Mouse (Mus musculus): ENCODE data around the gene Tmprss15. TPM values are rescaled to one million over a fixed set of nuclear protein-coding genes. Genes with fewer than 3 reads are reported as not detected.
A peak's percentile ranks its signal among the peaks of the same experiment; 100 is the strongest.

Gene Tmprss15
- total and polyA plus RNA-seq, 3 experiments = not detected

GRCm38 (mm10) chr16:78976384-78976783 is 114.5 kb downstream of the Tmprss15 start:
- 79% methylated on average over 8 of the region's 8 CpGs for WGBS
- H3K27me3 ChIP-seq (ENCODE audit: control insufficient read depth, insufficient read depth, low read length) = no peaks in the 10 kb centered on the region
- intact Hi-C loops (cut with DNase I) = no loop called here

GRCm38 (mm10) chr16:78974099-78974498 is 116.8 kb downstream of the Tmprss15 start:
- intact Hi-C loops (cut with DNase I) = no loop called here
- no peak overlapping the region for H3K27ac ChIP-seq
- no peaks in the 10 kb centered on the region for H3K36me3 ChIP-seq (ENCODE audit: control insufficient read depth, insufficient read depth, low read length)
- H3K27me3 ChIP-seq (ENCODE audit: control insufficient read depth, insufficient read depth, low read length) = no peaks in the 10 kb centered on the region
- H3K4me1 ChIP-seq (ENCODE audit: control insufficient read depth, insufficient read depth, low read length) = no peaks in the 10 kb centered on the region
- TF ChIP-seq POLR2A (IDR thresholded peaks at IDR 0.05; ENCODE audit: insufficient read depth, low read depth, low read length) (no peak), CTCF (IDR thresholded peaks at IDR 0.05) (no peak), EP300 (IDR thresholded peaks at IDR 0.05; ENCODE audit: insufficient read depth, low read depth, low read length) (no peak)
- DNase-seq = no peak
- 72% methylated on average over 13 of the region's 13 CpGs for WGBS
- no peaks in the 10 kb centered on the region for H3K79me2 ChIP-seq (replicated peaks; ENCODE audit: control insufficient read depth, insufficient read depth, low read length)
- H3K4me3 ChIP-seq = no peak overlapping the region
- no peak overlapping the region for H3K9ac ChIP-seq (ENCODE audit: low read depth, low read length)

More at GRCm38 (mm10) chr16:78976384-78976783, 114.5 kb downstream of the Tmprss15 start:
- Histone ChIP-seq H3K27ac (no peak overlapping the region), H3K79me2 (replicated peaks; ENCODE audit: control insufficient read depth, insufficient read depth, low read length) (no peaks in the 10 kb centered on the region), H3K4me3 (no peak overlapping the region), H3K9ac (ENCODE audit: low read depth, low read length) (no peak overlapping the region), H3K36me3 (ENCODE audit: control insufficient read depth, insufficient read depth, low read length) (no peaks in the 10 kb centered on the region), H3K4me1 (ENCODE audit: control insufficient read depth, insufficient read depth, low read length) (no peaks in the 10 kb centered on the region)
- TF ChIP-seq EP300 (IDR thresholded peaks at IDR 0.05; ENCODE audit: insufficient read depth, low read depth, low read length) (no peak), CTCF (IDR thresholded peaks at IDR 0.05) (no peak), POLR2A (IDR thresholded peaks at IDR 0.05; ENCODE audit: insufficient read depth, low read depth, low read length) (no peak)
- no peak for DNase-seq

GRCm38 (mm10) chr16:78969091-78969731 is 121.7 kb downstream of the Tmprss15 start:
- Histone ChIP-seq H3K9ac (ENCODE audit: low read depth, low read length) (no peak overlapping the region), H3K27me3 (ENCODE audit: control insufficient read depth, insufficient read depth, low read length) (no peaks in the 10 kb centered on the region), H3K4me3 (no peak overlapping the region), H3K27ac (no peak overlapping the region), H3K4me1 (ENCODE audit: control insufficient read depth, insufficient read depth, low read length) (no peaks in the 10 kb centered on the region), H3K36me3 (ENCODE audit: control insufficient read depth, insufficient read depth, low read length) (no peaks in the 10 kb centered on the region), H3K79me2 (replicated peaks; ENCODE audit: control insufficient read depth, insufficient read depth, low read length) (no peaks in the 10 kb centered on the region)
- no peak for TF ChIP-seq POLR2A (IDR thresholded peaks at IDR 0.05; ENCODE audit: insufficient read depth, low read depth, low read length)
- TF ChIP-seq CTCF (IDR thresholded peaks at IDR 0.05) = peak; percentile 70
- TF ChIP-seq EP300 (IDR thresholded peaks at IDR 0.05; ENCODE audit: insufficient read depth, low read depth, low read length) = no peak
- no peak for DNase-seq
- WGBS = 29% methylated on average over 13 of the region's 13 CpGs
- intact Hi-C loops (cut with DNase I) = loop anchor here (5.0 kb wide), 1 partner anchor 88 kb away; no protein-coding TSS in a partner anchor

- Histone ChIP-seq H3K4me3 (no peak overlapping the region), H3K27ac (no peak overlapping the region), H3K9ac (ENCODE audit: low read depth, low read length) (no peak overlapping the region), H3K4me1 (ENCODE audit: control insufficient read depth, insufficient read depth, low read length) (no peaks in the 10 kb centered on the region), H3K27me3 (ENCODE audit: control insufficient read depth, insufficient read depth, low read length) (no peaks in the 10 kb centered on the region), H3K36me3 (ENCODE audit: control insufficient read depth, insufficient read depth, low read length) (no peaks in the 10 kb centered on the region), H3K79me2 (replicated peaks; ENCODE audit: control insufficient read depth, insufficient read depth, low read length) (no peaks in the 10 kb centered on the region)
- no peak for DNase-seq
- intact Hi-C loops (cut with DNase I) = no loop called here
- TF ChIP-seq POLR2A (IDR thresholded peaks at IDR 0.05; ENCODE audit: insufficient read depth, low read depth, low read length) = no peak
- TF ChIP-seq EP300 (IDR thresholded peaks at IDR 0.05; ENCODE audit: insufficient read depth, low read depth, low read length) = no peak
- no peak for TF ChIP-seq CTCF (IDR thresholded peaks at IDR 0.05)
- 68% methylated on average over 2 of the region's 2 CpGs for WGBS
These were observed 133.5 kb downstream of the Tmprss15 start for GRCm38 (mm10) chr16:78957434-78957833.

GRCm38 (mm10) chr16:78950359-78950758 is 140.5 kb downstream of the Tmprss15 start:
- TF ChIP-seq POLR2A (IDR thresholded peaks at IDR 0.05; ENCODE audit: insufficient read depth, low read depth, low read length) (no peak), EP300 (IDR thresholded peaks at IDR 0.05; ENCODE audit: insufficient read depth, low read depth, low read length) (no peak), CTCF (IDR thresholded peaks at IDR 0.05) (peak; percentile 53)
- no peak overlapping the region for H3K9ac ChIP-seq (ENCODE audit: low read depth, low read length)
- no peaks in the 10 kb centered on the region for H3K4me1 ChIP-seq (ENCODE audit: control insufficient read depth, insufficient read depth, low read length)
- no peaks in the 10 kb centered on the region for H3K36me3 ChIP-seq (ENCODE audit: control insufficient read depth, insufficient read depth, low read length)
- 61% methylated on average over 4 of the region's 4 CpGs for WGBS
- no peak for DNase-seq
- H3K4me3 ChIP-seq = no peak overlapping the region
- H3K27ac ChIP-seq = no peak overlapping the region
- intact Hi-C loops (cut with DNase I) = loop anchor here (5.0 kb wide), 1 partner anchor 313 kb away; no protein-coding TSS in a partner anchor
- no peaks in the 10 kb centered on the region for H3K27me3 ChIP-seq (ENCODE audit: control insufficient read depth, insufficient read depth, low read length)
- H3K79me2 ChIP-seq (replicated peaks; ENCODE audit: control insufficient read depth, insufficient read depth, low read length) = no peaks in the 10 kb centered on the region

GRCm38 (mm10) chr16:78937755-78938154 is 153.1 kb downstream of the Tmprss15 start:
- H3K27ac ChIP-seq = no peak overlapping the region
- no peaks in the 10 kb centered on the region for H3K4me1 ChIP-seq (ENCODE audit: control insufficient read depth, insufficient read depth, low read length)
- H3K27me3 ChIP-seq (ENCODE audit: control insufficient read depth, insufficient read depth, low read length) = no peaks in the 10 kb centered on the region
- intact Hi-C loops (cut with DNase I) = no loop called here
- H3K79me2 ChIP-seq (replicated peaks; ENCODE audit: control insufficient read depth, insufficient read depth, low read length) = no peaks in the 10 kb centered on the region
- no peak for TF ChIP-seq EP300 (IDR thresholded peaks at IDR 0.05; ENCODE audit: insufficient read depth, low read depth, low read length)
- no peak for TF ChIP-seq POLR2A (IDR thresholded peaks at IDR 0.05; ENCODE audit: insufficient read depth, low read depth, low read length)
- no peak for TF ChIP-seq CTCF (IDR thresholded peaks at IDR 0.05)
- H3K36me3 ChIP-seq (ENCODE audit: control insufficient read depth, insufficient read depth, low read length) = no peaks in the 10 kb centered on the region
- 54% methylated on average over 8 of the region's 8 CpGs for WGBS
- DNase-seq = peak in 1 of 2 experiments; percentile 9
- H3K9ac ChIP-seq (ENCODE audit: low read depth, low read length) = no peak overlapping the region
- no peak overlapping the region for H3K4me3 ChIP-seq
